Mouse (Mus musculus): ENCODE data around the gene Trim40.
A peak's percentile ranks its signal among the peaks of the same experiment; 100 is the strongest.

Gene Trim40

GRCm38 (mm10) chr17:36890073-36890903 is at the start of gene Trim40:
TSS of gene Trim40 (minus strand) at chr17:36890123.
- no peak for DNase-seq (ENCODE audit: low spot score)

GRCm38 (mm10) chr17:36938056-36938455 is 48.1 kb upstream of the Trim40 start:
- DNase-seq (ENCODE audit: low spot score), result no peak

GRCm38 (mm10) chr17:36931806-36932205 is 41.9 kb upstream of the Trim40 start:
- DNase-seq (ENCODE audit: low spot score), result no peak

- no peak for DNase-seq (ENCODE audit: low spot score)
These were observed 41.2 kb upstream of the Trim40 start for GRCm38 (mm10) chr17:36931130-36931529.

- no peak for DNase-seq (ENCODE audit: low spot score)
These were observed 40.3 kb upstream of the Trim40 start for GRCm38 (mm10) chr17:36930233-36930632.

- DNase-seq (ENCODE audit: low spot score), result no peak
These were observed 39.5 kb upstream of the Trim40 start for GRCm38 (mm10) chr17:36929236-36929932.

- DNase-seq (ENCODE audit: low spot score), result no peak
These were observed 37.7 kb upstream of the Trim40 start for GRCm38 (mm10) chr17:36927496-36928120.

GRCm38 (mm10) chr17:36923491-36923890 is 33.6 kb upstream of the Trim40 start:
- DNase-seq (ENCODE audit: low spot score), result no peak

GRCm38 (mm10) chr17:36922715-36923114 is 32.8 kb upstream of the Trim40 start:
- no peak for DNase-seq (ENCODE audit: low spot score)

GRCm38 (mm10) chr17:36920239-36920638 is 30.3 kb upstream of the Trim40 start:
- DNase-seq (ENCODE audit: low spot score), result no peak

GRCm38 (mm10) chr17:36915076-36915475 is 25.2 kb upstream of the Trim40 start:
- DNase-seq (ENCODE audit: low spot score), result peak; percentile 29

GRCm38 (mm10) chr17:36914108-36914507 is 24.2 kb upstream of the Trim40 start:
- DNase-seq (ENCODE audit: low spot score), result peak; percentile 66

GRCm38 (mm10) chr17:36912031-36912430 is 22.1 kb upstream of the Trim40 start:
- no peak for DNase-seq (ENCODE audit: low spot score)

GRCm38 (mm10) chr17:36909802-36910201 is 19.9 kb upstream of the Trim40 start:
- DNase-seq (ENCODE audit: low spot score), result no peak

GRCm38 (mm10) chr17:36908235-36908634 is 18.3 kb upstream of the Trim40 start:
- DNase-seq (ENCODE audit: low spot score), result no peak

- DNase-seq (ENCODE audit: low spot score), result no peak
These were observed 13.7 kb upstream of the Trim40 start for GRCm38 (mm10) chr17:36903651-36904050.

- DNase-seq (ENCODE audit: low spot score), result no peak
These were observed 10.8 kb upstream of the Trim40 start for GRCm38 (mm10) chr17:36900691-36901090.

- peak; percentile 22 for DNase-seq (ENCODE audit: low spot score)
These were observed 10.1 kb upstream of the Trim40 start for GRCm38 (mm10) chr17:36900001-36900400.

- no peak for DNase-seq (ENCODE audit: low spot score)
These were observed 9.5 kb upstream of the Trim40 start for GRCm38 (mm10) chr17:36899376-36899775.

- DNase-seq (ENCODE audit: low spot score), result no peak
These were observed 7.8 kb upstream of the Trim40 start, which contains the start of gene Trim31 for GRCm38 (mm10) chr17:36897552-36898205. TSS of gene Trim31 (plus strand) at chr17:36898118.

GRCm38 (mm10) chr17:36897065-36897464 is 7.1 kb upstream of the Trim40 start:
- no peak for DNase-seq (ENCODE audit: low spot score)

- peak; percentile 20 for DNase-seq (ENCODE audit: low spot score)
These were observed 6.7 kb upstream of the Trim40 start for GRCm38 (mm10) chr17:36896583-36896982.
